Mouse (Mus musculus): ENCODE results near the gene Rnf10. TPM values are rescaled to one million over a fixed set of nuclear protein-coding genes. Genes with fewer than 3 reads are reported as not detected.

Rnf10 gene
- polyA plus RNA-seq, 1 experiment from 2014 or later, result 77.1 TPM

- no peak for ATAC-seq (ENCODE audit: insufficient number of reproducible peaks, insufficient read depth, low FRiP score, low read depth)
- Histone ChIP-seq H3K9ac (ENCODE audit: low read length) (no peak overlapping the region), H3K4me2 (ENCODE audit: low read length) (no peak overlapping the region), H3K27ac (replicated peaks in 1 of 2; ENCODE audit: control insufficient read depth in 1 of 2, insufficient read depth in 1 of 2, low read depth in 2 of 2, low read length in 2 of 2) (no peak overlapping the region), H3K36me3 (ENCODE audit: control insufficient read depth, insufficient read depth, low read length) (peaks cover 16% of the 10 kb centered on the region), H3K4me3 (ENCODE audit: control insufficient read depth in 1 of 2, insufficient read depth in 1 of 2, low read depth in 1 of 2, low read length in 2 of 2) (no peak overlapping the region), H3K9me3 (ENCODE audit: control insufficient read depth, low read length) (no peaks in the 10 kb centered on the region), H3K4me1 (ENCODE audit: control insufficient read depth in 2 of 2, insufficient read depth in 2 of 2, low read length in 2 of 2) (peaks cover 2 to 28% of the 10 kb centered on the region in 2 experiments; a peak in 3 of 4 replicates), H3K27me3 (ENCODE audit: control insufficient read depth, insufficient read depth, low read length) (no peaks in the 10 kb centered on the region)
- WGBS, result 85% methylated on average over 1 of the region's 1 CpGs
Measured at GRCm38 (mm10) chr5:115274353-115274752, 1.7 kb upstream of the Rnf10 start.

GRCm38 (mm10) chr5:115273549-115274135 is 944 bp upstream of the Rnf10 start:
- ATAC-seq (ENCODE audit: insufficient number of reproducible peaks, insufficient read depth, low FRiP score, low read depth), result no peak
- Histone ChIP-seq H3K27ac (replicated peaks in 1 of 2; ENCODE audit: control insufficient read depth in 1 of 2, insufficient read depth in 1 of 2, low read depth in 2 of 2, low read length in 2 of 2) (no peak overlapping the region), H3K4me1 (ENCODE audit: control insufficient read depth in 2 of 2, insufficient read depth in 2 of 2, low read length in 2 of 2) (peaks cover 2 to 34% of the 10 kb centered on the region in 2 experiments; a peak in 3 of 4 replicates), H3K9me3 (ENCODE audit: control insufficient read depth, low read length) (no peaks in the 10 kb centered on the region), H3K9ac (ENCODE audit: low read length) (no peak overlapping the region; the same call in 1 of the 2 replicates), H3K4me2 (ENCODE audit: low read length) (peak overlapping the region; percentile 73; the same call in 1 of the 2 replicates), H3K4me3 (ENCODE audit: control insufficient read depth in 1 of 2, insufficient read depth in 1 of 2, low read depth in 1 of 2, low read length in 2 of 2) (no peak overlapping the region), H3K27me3 (ENCODE audit: control insufficient read depth, insufficient read depth, low read length) (no peaks in the 10 kb centered on the region), H3K36me3 (ENCODE audit: control insufficient read depth, insufficient read depth, low read length) (peaks cover 22% of the 10 kb centered on the region)
- WGBS, result 68% methylated on average over 6 of the region's 6 CpGs

- WGBS, result under 1% methylated on average over 67 of the region's 77 CpGs
- Histone ChIP-seq H3K4me2 (ENCODE audit: low read length) (peak overlapping the region; percentile 73), H3K36me3 (ENCODE audit: control insufficient read depth, insufficient read depth, low read length) (peaks cover 22% of the 10 kb centered on the region), H3K4me3 (ENCODE audit: control insufficient read depth in 1 of 2, insufficient read depth in 1 of 2, low read depth in 1 of 2, low read length in 2 of 2) (peak overlapping the region; percentile 84 to 95), H3K27me3 (ENCODE audit: control insufficient read depth, insufficient read depth, low read length) (no peaks in the 10 kb centered on the region), H3K27ac (replicated peaks in 1 of 2; ENCODE audit: control insufficient read depth in 1 of 2, insufficient read depth in 1 of 2, low read depth in 2 of 2, low read length in 2 of 2) (peak overlapping the region; percentile 35 to 83), H3K9ac (ENCODE audit: low read length) (peak overlapping the region; percentile 99), H3K4me1 (ENCODE audit: control insufficient read depth in 2 of 2, insufficient read depth in 2 of 2, low read length in 2 of 2) (peaks cover 10 to 48% of the 10 kb centered on the region in 2 experiments), H3K9me3 (ENCODE audit: control insufficient read depth, low read length) (no peaks in the 10 kb centered on the region)
- 0 out of 2 replicates have a peak, but pooled peaks have one; percentile 32 for ATAC-seq (ENCODE audit: insufficient number of reproducible peaks, insufficient read depth, low FRiP score, low read depth)
Measured at GRCm38 (mm10) chr5:115271931-115272811, 527 bp downstream of the Rnf10 start.

DNA sequence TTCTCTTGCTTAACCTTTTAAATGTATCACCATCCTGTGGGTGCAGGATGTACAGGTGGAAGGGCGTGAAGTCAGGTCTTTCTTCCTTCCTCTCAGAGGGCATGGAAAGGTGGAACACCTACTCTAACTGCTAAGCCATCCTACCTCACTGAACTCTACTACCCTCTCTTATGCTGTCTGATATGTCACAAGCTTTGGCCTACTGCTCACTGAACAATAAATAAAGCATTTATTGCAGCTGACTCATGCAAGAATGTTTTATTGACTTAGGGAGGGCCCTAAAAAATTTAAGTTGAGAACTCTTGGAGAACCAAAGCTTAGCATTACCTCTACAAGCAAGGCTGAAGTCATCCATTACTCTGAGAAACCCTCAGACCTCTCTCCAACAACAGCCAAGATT is 2.7 kb downstream of the Rnf10 start:
- peak overlapping the region; percentile 99 for H3K9ac ChIP-seq (ENCODE audit: low read length)
- H3K4me1 ChIP-seq (ENCODE audit: control insufficient read depth in 2 of 2, insufficient read depth in 2 of 2, low read length in 2 of 2), result peaks cover 16 to 64% of the 10 kb centered on the region in 2 experiments
- peak overlapping the region; percentile 73 for H3K4me2 ChIP-seq (ENCODE audit: low read length)
- H3K27ac ChIP-seq (replicated peaks in 1 of 2; ENCODE audit: control insufficient read depth in 1 of 2, insufficient read depth in 1 of 2, low read depth in 2 of 2, low read length in 2 of 2), result no peak overlapping the region
- H3K4me3 ChIP-seq (ENCODE audit: control insufficient read depth in 1 of 2, insufficient read depth in 1 of 2, low read depth in 1 of 2, low read length in 2 of 2), result peak overlapping the region in 1 of 2 experiments; percentile 95; a peak in 1 of 4 replicates
- no peaks in the 10 kb centered on the region for H3K9me3 ChIP-seq (ENCODE audit: control insufficient read depth, low read length)
- ATAC-seq (ENCODE audit: insufficient number of reproducible peaks, insufficient read depth, low FRiP score, low read depth), result no peak
- WGBS, result 100% methylated on average over 1 of the region's 1 CpGs
- H3K36me3 ChIP-seq (ENCODE audit: control insufficient read depth, insufficient read depth, low read length), result peaks cover 29% of the 10 kb centered on the region
- H3K27me3 ChIP-seq (ENCODE audit: control insufficient read depth, insufficient read depth, low read length), result no peaks in the 10 kb centered on the region

GRCm38 (mm10) chr5:115268266-115268665 is 4.4 kb downstream of the Rnf10 start:
- peak overlapping the region; percentile 45; the same call in 1 of the 2 replicates for H3K9ac ChIP-seq (ENCODE audit: low read length)
- no peaks in the 10 kb centered on the region for H3K27me3 ChIP-seq (ENCODE audit: control insufficient read depth, insufficient read depth, low read length)
- H3K9me3 ChIP-seq (ENCODE audit: control insufficient read depth, low read length), result no peaks in the 10 kb centered on the region
- no peak for ATAC-seq (ENCODE audit: insufficient number of reproducible peaks, insufficient read depth, low FRiP score, low read depth)
- H3K27ac ChIP-seq (replicated peaks in 1 of 2; ENCODE audit: control insufficient read depth in 1 of 2, insufficient read depth in 1 of 2, low read depth in 2 of 2, low read length in 2 of 2), result peak overlapping the region; percentile 15 to 26; a peak in 3 of 4 replicates
- peaks cover 29% of the 10 kb centered on the region for H3K36me3 ChIP-seq (ENCODE audit: control insufficient read depth, insufficient read depth, low read length)
- 28% methylated on average over 3 of the region's 3 CpGs for WGBS
- H3K4me2 ChIP-seq (ENCODE audit: low read length), result peak overlapping the region; percentile 9; the same call in 1 of the 2 replicates
- no peak overlapping the region for H3K4me3 ChIP-seq (ENCODE audit: control insufficient read depth in 1 of 2, insufficient read depth in 1 of 2, low read depth in 1 of 2, low read length in 2 of 2)
- H3K4me1 ChIP-seq (ENCODE audit: control insufficient read depth in 2 of 2, insufficient read depth in 2 of 2, low read length in 2 of 2), result peaks cover 16 to 61% of the 10 kb centered on the region in 2 experiments

DNA sequence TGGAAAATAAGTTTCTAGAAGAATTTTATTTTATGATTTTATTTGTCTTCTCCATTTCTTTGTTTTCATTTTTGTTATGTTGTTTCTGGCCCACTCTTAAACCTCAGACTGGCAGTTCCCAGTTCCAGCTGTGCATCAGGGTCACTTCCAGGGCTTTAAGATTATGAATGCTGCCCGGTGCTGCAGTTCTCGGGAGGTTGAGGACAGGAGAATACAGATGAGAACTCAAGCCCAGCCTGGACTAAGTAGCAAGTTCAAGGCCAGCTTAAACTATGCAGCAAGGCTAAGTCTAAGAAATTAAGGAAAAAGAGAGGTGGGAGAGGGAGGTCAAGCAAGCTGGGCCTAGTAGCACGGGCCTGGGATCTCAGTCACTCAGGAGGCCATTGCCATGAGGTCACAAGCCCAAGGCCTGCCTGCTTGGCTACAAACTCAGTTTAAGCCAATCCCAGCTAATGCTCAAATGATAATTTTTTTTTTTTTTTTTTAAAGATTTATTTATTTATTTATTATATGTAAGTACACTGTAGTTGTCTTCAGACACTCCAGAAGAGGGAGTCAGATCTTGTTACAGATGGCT is 5.1 kb downstream of the Rnf10 start:
- peaks cover 36% of the 10 kb centered on the region for H3K36me3 ChIP-seq (ENCODE audit: control insufficient read depth, insufficient read depth, low read length)
- H3K27ac ChIP-seq (replicated peaks in 1 of 2; ENCODE audit: control insufficient read depth in 1 of 2, insufficient read depth in 1 of 2, low read depth in 2 of 2, low read length in 2 of 2), result peak overlapping the region; percentile 50 to 59; a peak in 2 of 4 replicates
- whole genome bisulfite sequencing, result 27% methylated on average over 3 of the region's 3 CpGs
- no peaks in the 10 kb centered on the region for H3K27me3 ChIP-seq (ENCODE audit: control insufficient read depth, insufficient read depth, low read length)
- no peaks in the 10 kb centered on the region for H3K9me3 ChIP-seq (ENCODE audit: control insufficient read depth, low read length)
- peak overlapping the region; percentile 40 for H3K4me2 ChIP-seq (ENCODE audit: low read length)
- no peak for ATAC-seq (ENCODE audit: insufficient number of reproducible peaks, insufficient read depth, low FRiP score, low read depth)
- H3K4me3 ChIP-seq (ENCODE audit: control insufficient read depth in 1 of 2, insufficient read depth in 1 of 2, low read depth in 1 of 2, low read length in 2 of 2), result peak overlapping the region in 1 of 2 experiments; percentile 0; a peak in 1 of 4 replicates
- H3K4me1 ChIP-seq (ENCODE audit: control insufficient read depth in 2 of 2, insufficient read depth in 2 of 2, low read length in 2 of 2), result peaks cover 16 to 58% of the 10 kb centered on the region in 2 experiments
- peak overlapping the region; percentile 45; the same call in 1 of the 2 replicates for H3K9ac ChIP-seq (ENCODE audit: low read length)

DNA sequence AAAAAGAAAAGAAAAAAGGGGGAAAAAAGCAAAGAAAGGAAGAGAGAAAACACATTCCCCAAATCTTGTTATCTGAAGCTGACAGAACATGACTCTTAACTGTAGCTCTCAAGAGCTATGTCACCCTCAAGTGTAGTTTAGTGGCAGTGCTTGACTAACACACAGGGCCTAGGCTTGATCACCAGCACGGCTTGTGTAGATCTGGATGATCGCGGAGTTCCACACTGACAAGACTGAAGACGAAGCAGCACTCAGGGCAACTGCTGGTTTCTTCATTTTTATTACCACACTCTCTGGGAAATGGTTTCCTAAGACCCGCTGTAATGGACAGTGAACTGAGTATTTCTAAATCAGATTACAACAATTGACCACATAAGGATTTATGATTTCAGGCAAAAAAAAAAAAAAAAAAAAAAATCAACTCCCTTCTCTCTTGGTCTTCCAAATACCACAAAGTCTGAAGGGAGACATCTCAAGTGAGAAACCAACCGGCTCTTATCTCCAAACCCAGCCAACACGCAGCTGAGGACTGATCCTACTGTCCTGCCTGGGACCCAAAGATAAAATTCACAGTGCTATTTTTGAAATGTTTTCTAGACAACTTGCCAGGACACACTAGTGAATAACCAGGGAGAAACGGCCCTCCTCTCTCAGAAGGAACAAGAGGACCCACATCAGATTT is 5.8 kb downstream of the Rnf10 start:
- peaks cover 16 to 58% of the 10 kb centered on the region in 2 experiments for H3K4me1 ChIP-seq (ENCODE audit: control insufficient read depth in 2 of 2, insufficient read depth in 2 of 2, low read length in 2 of 2)
- no peak for ATAC-seq (ENCODE audit: insufficient number of reproducible peaks, insufficient read depth, low FRiP score, low read depth)
- peaks cover 41% of the 10 kb centered on the region for H3K36me3 ChIP-seq (ENCODE audit: control insufficient read depth, insufficient read depth, low read length)
- no peaks in the 10 kb centered on the region for H3K9me3 ChIP-seq (ENCODE audit: control insufficient read depth, low read length)
- no peaks in the 10 kb centered on the region for H3K27me3 ChIP-seq (ENCODE audit: control insufficient read depth, insufficient read depth, low read length)
- peak overlapping the region; percentile 40 for H3K4me2 ChIP-seq (ENCODE audit: low read length)
- peak overlapping the region; percentile 45; the same call in 1 of the 2 replicates for H3K9ac ChIP-seq (ENCODE audit: low read length)
- H3K27ac ChIP-seq (replicated peaks in 1 of 2; ENCODE audit: control insufficient read depth in 1 of 2, insufficient read depth in 1 of 2, low read depth in 2 of 2, low read length in 2 of 2), result peak overlapping the region in 1 of 2 experiments; percentile 59; a peak in 1 of 4 replicates
- H3K4me3 ChIP-seq (ENCODE audit: control insufficient read depth in 1 of 2, insufficient read depth in 1 of 2, low read depth in 1 of 2, low read length in 2 of 2), result peak overlapping the region in 1 of 2 experiments; percentile 0; a peak in 1 of 4 replicates
- WGBS, result 33% methylated on average over 8 of the region's 8 CpGs
